Mouse (Mus musculus) megakaryocyte, adult 5-6 weeks (primary cell): Measurements from ENCODE around the gene Gm13043. TPM values are rescaled to one million over a fixed set of nuclear protein-coding genes. Genes with fewer than 3 reads are reported as not detected.
"Not testable (repeated sequence)": the region's sequence is repeated elsewhere in the genome, so short reads cannot be mapped to it uniquely, and the experiment has no call there.

Experiments used
- ATAC-seq: 2 replicates; pipeline ENCODE4 v1.8.0; 2016; ENCODE audit warnings: mild to moderate bottlenecking, inconsistent platforms; ENCODE audit not compliant: poor library complexity, severe bottlenecking
- total RNA-seq, 2 experiments: library from RNA; stranded (forward) in 1 of 2; stranded (reverse) in 1 of 2; fragments of 153-499, 151-499 nt in 1 of 2; fragments of 221-1000, 200-1000 nt in 1 of 2; gene quantifications; 2 replicates each; pipeline versions ENCODE4 v1.2.3 to v1.2.4; 2015 to 2017

The Gm13043 gene
- total RNA-seq (2015) (not detected in 2 replicates), total RNA-seq (2017) (not detected in 2 replicates)

DNA sequence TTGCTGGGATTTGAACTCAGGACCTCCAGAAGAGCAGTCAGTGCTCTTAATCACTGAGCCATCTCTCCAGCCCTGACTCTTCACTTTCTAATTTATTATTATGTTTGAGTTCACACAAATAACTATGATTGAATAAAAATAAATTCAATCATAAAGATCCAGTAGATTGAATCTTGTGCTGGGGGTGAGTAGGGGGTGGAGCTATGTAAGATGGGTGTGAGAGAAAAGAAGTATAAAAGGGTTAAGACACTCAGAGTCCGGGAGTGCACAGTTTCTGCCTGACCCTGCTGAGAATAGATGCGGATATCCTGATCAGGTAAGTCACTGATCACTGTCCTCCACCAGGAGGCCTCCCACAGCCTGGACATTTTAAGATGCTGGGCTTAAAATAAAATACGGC, at the start of gene Gm13043:
Gm13043 (plus strand) TSS at position 301 of the 400 bp plus-strand sequence.
- no peak for ATAC-seq

DNA sequence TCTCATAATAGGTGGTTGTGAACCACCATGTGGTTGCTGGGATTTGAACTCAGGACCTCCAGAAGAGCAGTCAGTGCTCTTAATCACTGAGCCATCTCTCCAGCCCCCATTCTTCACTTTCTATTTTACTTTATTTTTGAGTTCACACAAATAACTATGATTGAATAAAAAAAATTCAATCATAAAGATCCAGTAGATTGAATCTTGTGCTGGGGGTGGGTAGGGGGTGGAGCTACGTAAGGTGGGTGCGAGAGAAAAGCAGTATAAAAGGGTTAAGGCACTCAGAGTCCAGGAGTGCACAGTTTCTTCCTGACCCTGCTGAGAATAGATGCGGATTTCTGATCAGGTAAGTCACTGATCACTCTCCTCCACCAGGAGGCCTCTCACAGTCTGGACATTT, 24.5 kb downstream of the Gm13043 start, which contains the start of gene Gm13040:
Gm13040 (plus strand) TSS at position 301 of the 400 bp plus-strand sequence.
- ATAC-seq: not testable (repeated sequence)

DNA sequence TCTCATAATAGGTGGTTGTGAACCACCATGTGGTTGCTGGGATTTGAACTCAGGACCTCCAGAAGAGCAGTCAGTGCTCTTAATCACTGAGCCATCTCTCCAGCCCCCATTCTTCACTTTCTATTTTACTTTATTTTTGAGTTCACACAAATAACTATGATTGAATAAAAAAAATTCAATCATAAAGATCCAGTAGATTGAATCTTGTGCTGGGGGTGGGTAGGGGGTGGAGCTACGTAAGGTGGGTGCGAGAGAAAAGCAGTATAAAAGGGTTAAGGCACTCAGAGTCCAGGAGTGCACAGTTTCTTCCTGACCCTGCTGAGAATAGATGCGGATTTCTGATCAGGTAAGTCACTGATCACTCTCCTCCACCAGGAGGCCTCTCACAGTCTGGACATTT, 40.3 kb downstream of the Gm13043 start, which contains the start of the genes BC080695 and Gm13057:
BC080695 (plus strand) TSS at position 301 of the 400 bp plus-strand sequence.
Gm13057 (plus strand) TSS at position 310 of the 400 bp plus-strand sequence.
- ATAC-seq: not testable (repeated sequence)

Other genes with a start within 250 kb of the Gm13043 start
- 0.27 and 0.84 TPM in 2 replicates for gene Pdpn, start 211.8 kb upstream of the Gm13043 start, total RNA-seq (2015)
- not detected in 2 replicates for gene Pdpn, start 211.8 kb upstream of the Gm13043 start, total RNA-seq (2017)
- not detected in 2 replicates for gene Lrrc38, start 161.6 kb upstream of the Gm13043 start, total RNA-seq (2015)
- gene Lrrc38, start 161.6 kb upstream of the Gm13043 start, total RNA-seq (2017): not detected in 2 replicates
- not detected in 2 replicates for gene Pramel1, start 116.9 kb upstream of the Gm13043 start, total RNA-seq (2015)
- gene Pramel1, start 116.9 kb upstream of the Gm13043 start, total RNA-seq (2017): not detected in 2 replicates
- 11.4 and 12.6 TPM in 2 replicates for gene Pramef8, start 98.9 kb upstream of the Gm13043 start, total RNA-seq (2015)
- gene Pramef8, start 98.9 kb upstream of the Gm13043 start, total RNA-seq (2017): 11.2 and 12.0 TPM in 2 replicates
- not detected in 2 replicates for gene Oog4, start 61.0 kb upstream of the Gm13043 start, total RNA-seq (2015)
- gene Oog4, start 61.0 kb upstream of the Gm13043 start, total RNA-seq (2017): not detected in 2 replicates
- gene Gm13040, start 24.6 kb downstream of the Gm13043 start, total RNA-seq (2015): not detected in 2 replicates
- not detected in 2 replicates for gene Gm13040, start 24.6 kb downstream of the Gm13043 start, total RNA-seq (2017)
- gene BC080695, start 40.4 kb downstream of the Gm13043 start, total RNA-seq (2015): not detected in 2 replicates
- gene BC080695, start 40.4 kb downstream of the Gm13043 start, total RNA-seq (2017): not detected in 2 replicates
- not detected in 2 replicates for gene Gm13057, start 40.4 kb downstream of the Gm13043 start, total RNA-seq (2015)
- not detected in 2 replicates for gene Gm13057, start 40.4 kb downstream of the Gm13043 start, total RNA-seq (2017)
- not detected in 2 replicates for gene Gm13083, start 103.7 kb downstream of the Gm13043 start, total RNA-seq (2015)
- 0.07 TPM in 1 of 2 replicates, not detected in the other for gene Gm13083, start 103.7 kb downstream of the Gm13043 start, total RNA-seq (2017)
- gene Gm13088, start 145.9 kb downstream of the Gm13043 start, total RNA-seq (2015): not detected in 2 replicates
- gene Gm13088, start 145.9 kb downstream of the Gm13043 start, total RNA-seq (2017): not detected in 2 replicates
- gene Gm13089, start 191.4 kb downstream of the Gm13043 start, total RNA-seq (2015): not detected in 2 replicates
- not detected in 2 replicates for gene Gm13089, start 191.4 kb downstream of the Gm13043 start, total RNA-seq (2017)
- not detected in 2 replicates for gene Gm13078, start 208.1 kb downstream of the Gm13043 start, total RNA-seq (2015)
- gene Gm13078, start 208.1 kb downstream of the Gm13043 start, total RNA-seq (2017): not detected in 2 replicates